Mouse (Mus musculus) kidney, adult 11 months (tissue): ENCODE results near the gene Tuba8.

Experiments
- DNase-seq: peaks from one replicate; pipeline ENCODE4 v3.0.0; 2022

Gene Tuba8

DNA sequence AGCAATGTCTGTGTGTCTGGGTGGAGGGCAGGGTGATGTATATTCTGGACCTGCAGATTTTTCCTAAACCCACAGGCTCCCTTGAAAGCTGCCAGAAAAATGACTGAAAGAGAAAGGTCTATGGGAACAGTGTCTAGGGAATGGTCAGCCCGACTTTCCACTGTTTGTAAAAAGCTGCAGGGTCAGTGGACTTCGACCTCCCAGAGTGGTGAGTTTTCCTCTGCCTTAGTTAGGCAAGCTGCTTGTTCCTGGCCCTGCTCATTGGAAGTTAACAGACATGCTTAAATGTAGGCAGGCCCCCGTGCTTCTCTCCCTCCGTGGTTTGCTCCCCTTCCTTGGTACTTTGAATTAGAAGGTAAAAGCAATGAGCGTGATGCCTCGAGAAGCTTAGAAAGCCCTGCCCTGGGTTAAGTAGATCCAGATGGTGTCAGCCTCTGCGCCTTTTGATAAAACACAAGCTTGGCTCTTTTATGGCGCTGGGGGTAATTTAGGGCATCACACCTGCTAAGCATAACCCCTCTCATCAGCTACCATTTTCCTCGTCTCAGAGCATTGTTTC is 12.6 kb upstream of the Tuba8 start:
- no peak for DNase-seq

DNA sequence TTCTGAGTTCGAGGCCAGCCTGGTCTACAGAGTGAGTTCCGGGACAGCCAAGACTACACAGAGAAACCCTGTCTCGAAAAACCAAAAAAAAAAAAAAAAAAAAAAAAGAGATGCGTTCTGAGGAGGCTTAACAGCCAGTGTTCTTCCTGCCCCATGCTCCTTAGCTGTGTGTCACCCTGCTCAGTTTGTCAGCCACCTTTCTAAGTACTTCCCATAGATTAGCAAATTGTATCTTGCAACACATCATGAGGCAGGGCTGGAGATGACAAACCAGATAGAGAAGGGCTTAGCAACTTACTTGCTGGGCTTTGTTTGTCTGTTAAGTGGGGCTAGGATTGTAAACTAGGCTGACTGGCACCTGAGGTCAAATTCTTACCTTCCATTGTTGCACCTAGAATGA is 10.0 kb upstream of the Tuba8 start:
- no peak for DNase-seq

- DNase-seq: no peak
Observed at GRCm38 (mm10) chr6:121202026-121202425, 8.5 kb upstream of the Tuba8 start.

DNA sequence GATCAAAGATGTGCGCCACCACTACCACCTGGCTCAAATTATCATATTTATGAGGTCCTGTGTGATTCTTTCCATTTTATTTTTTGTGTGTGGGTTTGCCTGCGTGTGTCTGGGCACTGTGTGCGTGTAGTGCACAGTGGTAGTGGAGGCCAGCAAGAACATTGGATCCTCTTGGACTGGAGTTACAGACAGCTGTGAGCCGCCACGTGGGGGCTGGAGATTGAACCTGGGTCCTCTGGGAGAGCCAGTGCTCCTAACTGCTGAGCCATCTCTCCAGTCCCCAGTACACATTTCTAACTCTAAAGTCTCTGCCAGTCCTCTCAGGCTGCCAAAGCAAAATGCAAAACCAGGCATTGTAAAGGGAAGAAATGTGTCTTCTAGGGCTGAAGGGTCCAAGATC is 4.0 kb upstream of the Tuba8 start:
- DNase-seq: no peak

DNA sequence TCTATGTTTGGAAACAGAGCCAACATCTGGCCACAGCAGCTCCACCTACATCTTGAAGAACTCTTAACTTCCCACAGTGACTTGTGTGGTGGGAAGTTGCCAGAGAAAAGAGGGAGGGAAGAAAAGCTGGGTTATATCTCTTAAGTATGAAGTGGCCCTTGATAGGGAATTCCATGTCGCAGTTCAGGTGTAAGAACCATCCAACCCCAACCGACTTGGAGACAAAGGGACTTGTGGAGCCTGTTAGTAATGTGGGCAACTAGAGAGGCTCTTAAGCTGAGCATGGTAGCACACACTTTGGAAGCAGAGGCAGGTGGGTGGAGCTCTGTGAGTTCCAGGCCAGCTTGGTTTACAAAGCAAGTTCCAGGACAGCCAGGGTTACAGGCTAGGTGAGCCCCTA is 912 bp upstream of the Tuba8 start:
- DNase-seq: no peak

DNA sequence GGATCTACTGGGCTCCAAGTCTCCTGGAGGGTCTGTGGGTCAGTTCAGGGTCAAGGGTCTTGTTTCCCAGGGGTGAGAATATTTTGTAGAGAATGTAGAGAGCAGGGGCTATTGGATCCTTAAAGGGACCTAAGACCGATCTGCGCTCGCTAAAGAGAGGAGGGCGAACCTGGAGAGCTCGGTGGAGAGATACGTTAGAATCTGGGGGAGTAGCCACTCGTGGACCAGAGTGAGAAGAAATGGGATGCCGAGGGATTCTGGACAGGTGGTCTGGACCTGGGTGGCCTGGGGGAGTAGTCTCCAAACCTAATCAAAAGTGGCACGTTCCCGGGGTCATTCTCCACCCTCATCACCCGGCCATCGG is 412 bp downstream of the Tuba8 start:
- DNase-seq: no peak

DNA sequence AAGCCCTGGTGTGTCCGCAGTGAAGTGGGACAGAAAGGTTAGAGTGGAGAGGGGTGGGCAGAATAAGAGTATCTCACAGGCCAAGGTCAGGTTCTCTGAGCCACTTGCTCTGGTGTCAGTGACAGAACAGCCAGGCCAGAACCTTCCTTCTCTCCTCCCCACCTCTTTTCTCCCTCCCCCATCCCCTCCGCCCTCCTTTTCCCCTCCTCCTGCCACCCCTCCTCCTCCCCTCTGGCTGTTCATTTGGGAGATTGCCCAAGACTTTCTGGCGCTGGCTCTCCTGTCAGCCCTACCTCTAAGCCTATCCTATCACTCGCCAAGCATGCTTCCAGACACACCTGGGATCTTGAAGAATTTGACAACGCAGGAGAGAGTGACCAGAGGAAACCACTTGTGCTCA is 1.2 kb downstream of the Tuba8 start:
- DNase-seq: no peak

GRCm38 (mm10) chr6:121212988-121213387 is 2.5 kb downstream of the Tuba8 start:
- DNase-seq: no peak

GRCm38 (mm10) chr6:121214221-121214620 is 3.7 kb downstream of the Tuba8 start:
- no peak for DNase-seq

GRCm38 (mm10) chr6:121214667-121215330 is 4.3 kb downstream of the Tuba8 start:
- DNase-seq: no peak

- no peak for DNase-seq
Observed at GRCm38 (mm10) chr6:121215336-121215735, 4.8 kb downstream of the Tuba8 start.

DNA sequence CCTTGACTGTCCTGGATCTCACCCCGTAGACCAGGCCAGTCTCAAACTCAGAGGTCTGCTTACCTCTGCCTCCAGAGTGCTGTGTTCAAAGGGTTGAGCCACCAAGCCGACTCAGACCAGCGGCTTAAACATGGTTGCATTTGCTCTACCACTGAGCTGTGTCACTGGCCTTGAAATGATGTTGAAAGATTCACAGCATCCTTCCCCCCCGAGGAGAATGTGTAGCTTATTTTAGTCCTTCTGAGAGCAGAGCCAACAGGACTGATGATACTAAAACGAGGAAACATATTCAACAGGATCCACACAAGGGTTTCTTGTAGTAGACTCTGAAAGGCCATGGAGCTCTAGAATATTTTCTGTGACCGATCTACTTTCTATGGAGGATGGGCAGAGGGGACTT is 5.4 kb downstream of the Tuba8 start:
- DNase-seq: no peak

GRCm38 (mm10) chr6:121216589-121217255 is 6.2 kb downstream of the Tuba8 start:
- DNase-seq: no peak

GRCm38 (mm10) chr6:121218002-121218401 is 7.5 kb downstream of the Tuba8 start:
- DNase-seq: no peak

- DNase-seq: no peak
Observed at GRCm38 (mm10) chr6:121219406-121219805, 8.9 kb downstream of the Tuba8 start.

- DNase-seq: no peak
Observed at GRCm38 (mm10) chr6:121220181-121220580, 9.7 kb downstream of the Tuba8 start.

- DNase-seq: no peak
Observed at GRCm38 (mm10) chr6:121221876-121222597, 11.5 kb downstream of the Tuba8 start.

DNA sequence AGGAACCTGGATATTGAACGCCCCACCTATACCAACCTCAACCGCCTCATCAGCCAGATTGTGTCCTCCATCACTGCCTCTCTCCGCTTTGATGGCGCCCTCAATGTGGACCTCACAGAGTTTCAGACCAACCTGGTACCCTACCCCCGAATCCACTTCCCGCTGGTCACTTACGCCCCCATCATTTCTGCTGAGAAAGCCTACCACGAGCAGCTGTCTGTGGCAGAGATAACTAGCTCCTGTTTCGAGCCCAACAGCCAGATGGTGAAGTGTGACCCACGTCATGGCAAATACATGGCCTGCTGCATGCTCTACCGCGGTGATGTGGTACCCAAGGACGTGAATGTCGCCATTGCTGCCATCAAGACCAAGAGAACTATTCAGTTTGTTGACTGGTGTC is 12.5 kb downstream of the Tuba8 start:
- DNase-seq: no peak

- no peak for DNase-seq
Observed at GRCm38 (mm10) chr6:121224067-121224466, 13.6 kb downstream of the Tuba8 start.

DNA sequence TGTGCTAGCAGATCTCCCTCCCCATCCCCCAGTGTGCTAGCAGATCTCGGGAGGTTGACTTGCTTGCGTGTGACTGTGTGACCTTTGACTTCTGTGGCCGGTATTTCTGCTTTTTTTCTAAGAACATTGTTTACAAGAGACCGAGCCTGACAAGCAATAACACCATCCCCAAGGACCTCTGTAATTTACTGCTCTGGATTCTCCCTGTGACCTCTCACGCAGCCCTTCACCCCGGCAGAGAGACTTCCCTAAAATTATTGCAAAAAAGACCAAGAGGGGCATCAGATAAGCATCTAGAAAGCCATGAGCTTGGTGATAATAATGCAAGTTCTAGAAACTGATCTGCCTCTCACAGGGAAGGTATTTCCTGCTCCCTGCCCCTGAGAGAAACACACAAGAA is 14.5 kb downstream of the Tuba8 start:
- DNase-seq: peak; percentile 39

DNA sequence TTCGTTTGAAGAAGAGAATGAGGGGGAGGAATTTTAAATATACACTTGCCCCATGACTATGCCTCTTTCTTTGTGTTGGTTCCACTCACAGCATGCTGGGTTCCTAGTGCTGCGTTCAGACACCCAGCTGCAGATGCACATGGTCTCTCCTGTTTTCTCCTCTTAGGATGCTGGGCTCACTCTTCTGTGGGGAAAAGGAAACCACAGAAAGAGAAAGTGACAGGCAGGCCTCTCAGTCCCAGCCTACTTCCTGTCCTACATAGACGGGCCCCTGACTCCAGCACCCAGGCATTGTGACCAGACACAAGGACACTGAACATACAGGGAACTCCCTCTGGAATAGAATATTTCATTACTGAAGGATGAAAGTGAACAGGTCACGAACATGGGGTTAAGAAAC is 15.5 kb downstream of the Tuba8 start:
- no peak for DNase-seq

DNA sequence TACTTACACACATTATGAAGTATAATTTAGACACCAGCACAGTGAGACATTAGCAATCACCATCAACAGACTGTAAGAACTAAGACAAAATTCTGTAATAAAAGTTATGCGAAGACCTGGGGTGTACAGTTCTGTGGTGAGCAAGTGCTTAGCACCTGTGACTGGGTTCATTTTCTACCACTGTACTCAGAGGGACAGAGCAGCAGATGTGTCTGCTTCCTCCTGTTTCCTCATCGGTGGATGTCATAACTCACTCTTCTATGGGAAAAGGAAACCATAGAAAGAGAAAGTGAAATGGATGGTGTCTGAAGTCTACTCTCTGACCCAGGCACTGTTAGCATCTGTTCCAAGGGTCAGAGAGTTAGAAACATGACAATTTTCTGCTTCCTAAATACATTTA is 16.2 kb downstream of the Tuba8 start:
- no peak for DNase-seq

DNA sequence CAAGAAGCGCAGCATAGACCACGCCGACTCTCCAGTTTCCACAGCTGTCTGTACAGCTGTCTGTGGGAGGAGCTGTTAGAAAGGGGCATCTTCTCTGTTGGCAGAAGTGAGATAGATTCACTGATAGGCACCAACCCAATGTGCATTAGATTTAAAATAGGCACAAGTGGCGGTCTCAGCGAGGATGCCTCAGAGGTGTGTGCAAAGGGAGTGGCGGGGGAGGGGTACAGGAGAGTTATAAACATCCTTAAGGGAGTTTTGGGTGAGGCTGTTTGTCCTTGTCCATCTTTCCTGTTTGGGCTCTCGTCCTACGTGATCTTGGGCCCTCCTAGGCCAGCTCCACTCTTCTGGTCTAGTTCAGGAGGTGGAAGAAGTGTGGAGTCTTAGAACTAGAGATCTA is 17.9 kb downstream of the Tuba8 start:
- DNase-seq: no peak

DNA sequence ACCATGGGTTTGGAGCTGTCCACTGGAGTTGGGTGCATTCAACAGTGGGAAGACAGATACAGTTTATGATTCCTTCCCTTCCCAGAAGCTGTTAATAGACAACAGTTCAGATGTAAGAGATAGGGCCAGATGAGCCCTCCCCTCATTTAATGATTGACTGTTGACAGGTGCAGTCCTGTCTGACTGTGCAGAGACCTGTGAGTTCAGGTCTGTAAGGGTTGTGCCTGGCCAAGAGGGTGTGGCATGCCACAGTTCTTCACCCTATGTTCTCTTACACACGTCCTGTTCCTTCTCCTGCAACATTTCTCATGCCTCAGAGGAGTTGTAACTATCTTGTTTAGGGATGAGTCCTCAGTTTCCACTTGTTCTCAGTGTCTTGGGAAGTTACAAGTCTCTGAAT is 22.2 kb downstream of the Tuba8 start:
- DNase-seq: no peak
